Mouse (Mus musculus) myocyte (in vitro differentiated cells): ENCODE data around the gene Cacna1a. TPM values are rescaled to one million over a fixed set of nuclear protein-coding genes. Genes with fewer than 3 reads are reported as not detected.

Source experiments
- H3K27me3 ChIP-seq: one replicate; pipeline ENCODE4 v1.6.1; 2011; ENCODE audit not compliant: control insufficient read depth, insufficient read depth, insufficient read length
- H3K36me3 ChIP-seq: one replicate; pipeline ENCODE4 v1.6.1; 2011; ENCODE audit not compliant: control insufficient read depth, insufficient read depth
- H3K4me2 ChIP-seq: one replicate; pipeline ENCODE4 v1.6.1; 2011; ENCODE audit warnings: low read depth, control low read depth
- H3K4me3 ChIP-seq: one replicate; pipeline ENCODE4 v1.5.1; 2011; ENCODE audit warnings: mild to moderate bottlenecking, control low read depth, moderate library complexity
- H3K79me2 ChIP-seq: one replicate; pipeline ENCODE4 v1.6.1; 2011; ENCODE audit not compliant: control insufficient read depth, insufficient read depth
- H3ac ChIP-seq: one replicate; pipeline ENCODE4 v1.6.1; 2011; ENCODE audit not compliant: control insufficient read depth, insufficient read length
- CEBPB ChIP-seq: IDR thresholded peaks from 2 replicates; pipeline ENCODE4 v1.6.1; 2011; ENCODE audit warnings: mild to moderate bottlenecking, moderate library complexity; ENCODE audit not compliant: poor library complexity, insufficient read depth, severe bottlenecking
- E2F4 ChIP-seq: IDR thresholded peaks from one replicate; pipeline ENCODE4 v1.6.1; 2011; ENCODE audit warnings: mild to moderate bottlenecking, control low read depth, moderate library complexity; ENCODE audit not compliant: insufficient read depth
- MAX ChIP-seq: IDR thresholded peaks from one replicate; pipeline ENCODE4 v1.6.1; 2011; ENCODE audit warnings: low read depth, mild to moderate bottlenecking, control low read depth
- MYOD1 ChIP-seq, 3 experiments: IDR thresholded peaks; one replicate each; pipeline ENCODE4 v1.6.1; 2011; ENCODE audit warnings: control low read depth in 2 of 3, low read depth in 2 of 3, mild to moderate bottlenecking in 2 of 3, moderate library complexity in 1 of 3; ENCODE audit not compliant: insufficient read length in 2 of 3, control insufficient read depth in 1 of 3
- MYOG ChIP-seq, 3 experiments: IDR thresholded peaks; one replicate each; pipeline ENCODE4 v1.6.1; 2011; ENCODE audit warnings: control low read depth in 2 of 3, low read depth in 2 of 3, mild to moderate bottlenecking in 2 of 3; ENCODE audit not compliant: insufficient read length in 2 of 3, control insufficient read depth in 1 of 3, insufficient read depth in 1 of 3
- POLR2A ChIP-seq: IDR thresholded peaks from one replicate; pipeline ENCODE4 v1.6.1; 2011; ENCODE audit warnings: low read depth, mild to moderate bottlenecking, control low read depth, moderate library complexity; ENCODE audit not compliant: insufficient read length
- POLR2AphosphoS2 ChIP-seq: IDR thresholded peaks from one replicate; pipeline ENCODE4 v1.6.1; 2011; ENCODE audit warnings: low read depth, control low read depth; ENCODE audit not compliant: insufficient read length
- REST ChIP-seq: IDR thresholded peaks from one replicate; pipeline ENCODE4 v1.6.1; 2011; ENCODE audit warnings: mild to moderate bottlenecking, control low read depth, moderate library complexity; ENCODE audit not compliant: insufficient read depth, insufficient read length
- SRF ChIP-seq: IDR thresholded peaks from one replicate; pipeline ENCODE4 v1.6.1; 2011; ENCODE audit warnings: low read depth; ENCODE audit not compliant: control insufficient read depth, insufficient read length
- TCF12 ChIP-seq: IDR thresholded peaks from one replicate; pipeline ENCODE4 v1.6.1; 2011; ENCODE audit warnings: mild to moderate bottlenecking, control low read depth; ENCODE audit not compliant: poor library complexity, insufficient read depth, severe bottlenecking
- TCF3 ChIP-seq: IDR thresholded peaks from one replicate; pipeline ENCODE4 v1.6.1; 2011; ENCODE audit warnings: low read depth, control low read depth; ENCODE audit not compliant: insufficient read length
- USF1 ChIP-seq: IDR thresholded peaks from one replicate; pipeline ENCODE4 v1.6.1; 2011; ENCODE audit warnings: low read depth, mild to moderate bottlenecking, control low read depth, moderate library complexity
- polyA plus RNA-seq: library from polyadenylated mRNA; unstranded; fragments of >200 nt; fragmentation: generic; extraction: Trizol; gene quantifications from one replicate; pipeline ENCODE4 v1.2.1, GENCODE M21; 2012; ENCODE audit warnings: missing spikeins

The Cacna1a gene
- 1.8 TPM for polyA plus RNA-seq

DNA sequence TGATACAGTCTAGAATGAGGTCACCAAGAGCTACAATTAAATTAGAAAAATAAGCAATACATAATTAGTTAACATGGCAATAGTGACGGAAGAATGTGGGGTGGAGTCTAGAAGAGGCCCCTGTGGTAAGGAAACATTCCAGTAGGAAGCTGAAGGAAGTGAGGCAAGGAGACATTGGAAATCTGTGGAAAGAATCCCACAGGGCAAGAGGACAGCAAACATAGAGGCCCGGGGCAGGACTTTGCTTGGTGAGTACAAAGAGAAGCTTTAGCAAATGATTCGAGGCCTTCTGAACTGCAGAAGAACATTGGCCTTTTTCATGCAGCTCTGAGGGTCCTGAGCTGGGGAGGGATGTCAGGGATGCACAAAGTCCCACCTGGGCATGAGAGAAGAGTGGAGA is at the start of gene Cacna1a:
Gene Cacna1a, plus strand, starts transcription at position 166 of the 400 bp plus-strand sequence.
- TF ChIP-seq TCF12, result no peak
- no peak for TF ChIP-seq USF1
- no peak for TF ChIP-seq POLR2AphosphoS2
- no peak for TF ChIP-seq E2F4
- no peak for TF ChIP-seq MYOG (IDR thresholded peaks at IDR 0.05; ENCODE audit: control insufficient read depth in 1 of 3, insufficient read depth in 1 of 3, insufficient read length in 2 of 3, low read depth in 2 of 3)
- TF ChIP-seq SRF, result no peak
- TF ChIP-seq MYOD1 (IDR thresholded peaks at IDR 0.05; ENCODE audit: control insufficient read depth in 1 of 3, insufficient read length in 2 of 3, low read depth in 2 of 3), result no peak
- TF ChIP-seq POLR2A, result no peak
- TF ChIP-seq TCF3, result no peak
- no peak for TF ChIP-seq CEBPB
- TF ChIP-seq REST, result no peak
- TF ChIP-seq MAX, result no peak
- Histone ChIP-seq H3K36me3 (no peaks in the 10 kb centered on the region), H3ac (no peak within 1 kb of the TSS), H3K4me2 (no peak within 1 kb of the TSS), H3K79me2 (no peaks in the 10 kb centered on the region), H3K27me3 (no peaks in the 10 kb centered on the region), H3K4me3 (no peak within 1 kb of the TSS)

DNA sequence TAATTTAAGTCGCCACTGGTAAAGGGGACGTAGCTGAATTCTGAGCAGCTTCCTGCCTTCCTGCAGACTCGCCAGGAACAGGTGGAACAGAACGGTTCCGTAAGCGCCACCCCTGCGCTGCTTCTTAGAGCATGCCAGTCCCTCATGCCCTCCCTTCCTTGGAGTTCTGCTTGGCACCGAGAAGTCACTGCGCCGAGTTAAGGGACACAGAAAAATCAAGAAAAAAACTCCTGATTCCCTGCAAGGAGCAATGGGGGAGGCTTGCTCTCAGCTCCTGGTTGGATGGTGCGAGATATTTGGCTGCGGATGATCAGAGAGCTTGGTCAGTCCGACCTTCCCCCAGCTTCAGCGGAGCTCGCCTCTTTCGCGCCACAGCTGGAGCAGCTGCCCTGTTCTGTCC is 49.7 kb upstream of the Cacna1a start:
- no peak overlapping the region for H3K4me3 ChIP-seq
- H3K79me2 ChIP-seq, result no peaks in the 10 kb centered on the region
- no peak overlapping the region for H3ac ChIP-seq
- TF ChIP-seq REST (no peak), CEBPB (no peak), MYOD1 (IDR thresholded peaks at IDR 0.05; ENCODE audit: control insufficient read depth in 1 of 3, insufficient read length in 2 of 3, low read depth in 2 of 3) (no peak), SRF (no peak)
- no peak overlapping the region for H3K4me2 ChIP-seq
- no peaks in the 10 kb centered on the region for H3K27me3 ChIP-seq
- no peaks in the 10 kb centered on the region for H3K36me3 ChIP-seq

DNA sequence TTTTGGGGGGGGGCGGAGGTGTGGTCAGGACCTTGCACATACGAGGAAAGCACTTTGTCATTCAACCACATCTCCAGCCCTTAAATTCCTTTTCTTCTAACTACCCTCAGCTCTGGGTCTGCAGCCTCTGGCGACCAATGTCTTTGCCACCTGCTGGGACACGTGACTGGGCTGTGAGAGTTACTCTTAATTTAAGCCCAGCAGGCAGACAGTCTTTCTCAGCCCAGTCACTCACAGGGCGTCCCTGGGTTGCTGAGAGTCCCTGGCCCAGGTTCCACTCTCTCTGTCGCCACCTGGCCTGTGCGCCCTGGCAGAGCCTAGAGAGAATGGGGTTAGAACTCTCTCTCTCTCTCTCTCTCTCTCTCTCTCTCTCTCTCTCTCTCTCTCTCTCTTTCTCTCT is 48.9 kb upstream of the Cacna1a start:
- H3K4me2 ChIP-seq, result no peak overlapping the region
- H3K36me3 ChIP-seq, result no peaks in the 10 kb centered on the region
- H3K79me2 ChIP-seq, result no peaks in the 10 kb centered on the region
- TF ChIP-seq REST, result no peak
- no peak for TF ChIP-seq CEBPB
- TF ChIP-seq E2F4, result no peak
- no peak for TF ChIP-seq MYOG (IDR thresholded peaks at IDR 0.05; ENCODE audit: control insufficient read depth in 1 of 3, insufficient read depth in 1 of 3, insufficient read length in 2 of 3, low read depth in 2 of 3)
- TF ChIP-seq POLR2A, result no peak
- TF ChIP-seq TCF12, result no peak
- TF ChIP-seq MAX, result no peak
- TF ChIP-seq POLR2AphosphoS2, result no peak
- no peak for TF ChIP-seq MYOD1 (IDR thresholded peaks at IDR 0.05; ENCODE audit: control insufficient read depth in 1 of 3, insufficient read length in 2 of 3, low read depth in 2 of 3)
- no peak for TF ChIP-seq SRF
- no peak for TF ChIP-seq USF1
- TF ChIP-seq TCF3, result no peak
- H3ac ChIP-seq, result no peak overlapping the region
- H3K27me3 ChIP-seq, result no peaks in the 10 kb centered on the region
- no peak overlapping the region for H3K4me3 ChIP-seq

DNA sequence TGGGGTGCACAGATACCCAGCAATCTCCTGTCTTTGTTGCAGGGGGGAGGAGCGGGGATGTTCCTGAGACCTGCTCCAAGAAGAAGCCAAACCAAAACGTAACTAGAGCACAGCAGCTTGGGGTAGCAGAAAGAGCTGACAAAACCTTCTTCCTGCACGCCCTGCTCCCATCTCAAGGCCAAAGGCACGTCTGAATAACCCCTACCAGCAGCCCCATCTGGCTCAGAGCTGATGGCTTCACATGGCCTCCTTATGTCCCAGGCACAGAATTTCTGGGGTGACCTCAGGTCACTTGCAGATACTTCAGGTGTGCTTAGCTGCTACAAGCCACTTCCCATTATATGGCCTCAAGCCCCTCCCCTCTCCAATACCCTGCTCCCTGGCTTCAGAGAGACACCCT is 48.4 kb upstream of the Cacna1a start:
- Histone ChIP-seq H3K4me2 (no peak overlapping the region), H3K79me2 (no peaks in the 10 kb centered on the region), H3ac (no peak overlapping the region), H3K36me3 (no peaks in the 10 kb centered on the region), H3K27me3 (no peaks in the 10 kb centered on the region), H3K4me3 (no peak overlapping the region)
- TF ChIP-seq SRF (no peak), MYOD1 (IDR thresholded peaks at IDR 0.05; ENCODE audit: control insufficient read depth in 1 of 3, insufficient read length in 2 of 3, low read depth in 2 of 3) (no peak), CEBPB (no peak), USF1 (no peak), E2F4 (no peak), TCF12 (no peak), MYOG (IDR thresholded peaks at IDR 0.05; ENCODE audit: control insufficient read depth in 1 of 3, insufficient read depth in 1 of 3, insufficient read length in 2 of 3, low read depth in 2 of 3) (no peak), TCF3 (no peak), REST (no peak), MAX (no peak)

DNA sequence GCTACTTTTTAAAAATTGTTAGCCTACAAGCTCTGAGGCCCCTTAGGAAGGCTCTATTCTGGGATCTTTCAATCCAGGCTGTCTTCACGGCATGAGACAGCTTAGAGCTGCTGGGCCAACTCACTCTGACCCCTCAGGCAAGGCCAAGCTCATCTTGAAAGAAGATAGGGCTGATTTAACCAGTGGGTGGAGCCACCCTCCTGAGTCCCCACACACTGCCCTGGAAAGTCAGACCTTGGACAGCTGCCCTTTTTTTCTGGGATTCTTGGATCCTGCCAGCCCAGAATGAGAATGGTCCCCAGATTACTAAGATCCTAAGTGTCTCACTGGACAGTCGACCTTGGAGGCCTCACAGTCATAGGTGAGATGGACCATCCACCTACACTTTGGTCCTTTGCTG is 47.6 kb upstream of the Cacna1a start:
- Histone ChIP-seq H3ac (no peak overlapping the region), H3K79me2 (no peaks in the 10 kb centered on the region), H3K36me3 (no peaks in the 10 kb centered on the region), H3K4me2 (no peak overlapping the region), H3K27me3 (no peaks in the 10 kb centered on the region), H3K4me3 (no peak overlapping the region)
- TF ChIP-seq POLR2A, result no peak
- TF ChIP-seq TCF12, result no peak

DNA sequence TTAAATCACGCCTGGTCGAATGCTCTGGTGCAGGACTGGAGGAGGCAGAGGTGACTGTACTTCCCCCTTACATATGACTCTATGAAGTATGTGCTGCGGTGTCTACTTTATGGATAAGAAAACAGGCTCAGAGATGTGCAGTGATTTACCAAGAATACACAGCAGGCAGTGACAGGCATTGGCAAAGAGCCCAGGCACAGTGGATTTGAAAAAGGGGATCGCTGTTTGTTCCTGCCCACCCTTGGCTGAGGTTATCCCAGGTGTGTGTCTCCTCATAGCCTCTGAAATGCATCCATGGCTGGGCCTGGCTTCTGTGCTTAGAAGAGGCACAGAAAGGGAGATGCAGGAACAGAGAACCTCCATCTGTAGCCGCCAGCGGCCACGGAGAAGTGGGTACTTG is 42.7 kb upstream of the Cacna1a start:
- H3K27me3 ChIP-seq, result peaks cover 4% of the 10 kb centered on the region
- H3K4me2 ChIP-seq, result no peak overlapping the region
- no peaks in the 10 kb centered on the region for H3K79me2 ChIP-seq
- H3K36me3 ChIP-seq, result no peaks in the 10 kb centered on the region
- TF ChIP-seq POLR2A (no peak), SRF (no peak), POLR2AphosphoS2 (no peak), TCF12 (no peak), MAX (no peak), CEBPB (no peak), REST (no peak), MYOG (IDR thresholded peaks at IDR 0.05; ENCODE audit: control insufficient read depth in 1 of 3, insufficient read depth in 1 of 3, insufficient read length in 2 of 3, low read depth in 2 of 3) (no peak), E2F4 (no peak), USF1 (no peak), TCF3 (no peak), MYOD1 (IDR thresholded peaks at IDR 0.05; ENCODE audit: control insufficient read depth in 1 of 3, insufficient read length in 2 of 3, low read depth in 2 of 3) (no peak)
- H3K4me3 ChIP-seq, result no peak overlapping the region
- no peak overlapping the region for H3ac ChIP-seq
